8 mouse cellular contexts compared by ENCODE assay signal in the genomic region with DNA sequence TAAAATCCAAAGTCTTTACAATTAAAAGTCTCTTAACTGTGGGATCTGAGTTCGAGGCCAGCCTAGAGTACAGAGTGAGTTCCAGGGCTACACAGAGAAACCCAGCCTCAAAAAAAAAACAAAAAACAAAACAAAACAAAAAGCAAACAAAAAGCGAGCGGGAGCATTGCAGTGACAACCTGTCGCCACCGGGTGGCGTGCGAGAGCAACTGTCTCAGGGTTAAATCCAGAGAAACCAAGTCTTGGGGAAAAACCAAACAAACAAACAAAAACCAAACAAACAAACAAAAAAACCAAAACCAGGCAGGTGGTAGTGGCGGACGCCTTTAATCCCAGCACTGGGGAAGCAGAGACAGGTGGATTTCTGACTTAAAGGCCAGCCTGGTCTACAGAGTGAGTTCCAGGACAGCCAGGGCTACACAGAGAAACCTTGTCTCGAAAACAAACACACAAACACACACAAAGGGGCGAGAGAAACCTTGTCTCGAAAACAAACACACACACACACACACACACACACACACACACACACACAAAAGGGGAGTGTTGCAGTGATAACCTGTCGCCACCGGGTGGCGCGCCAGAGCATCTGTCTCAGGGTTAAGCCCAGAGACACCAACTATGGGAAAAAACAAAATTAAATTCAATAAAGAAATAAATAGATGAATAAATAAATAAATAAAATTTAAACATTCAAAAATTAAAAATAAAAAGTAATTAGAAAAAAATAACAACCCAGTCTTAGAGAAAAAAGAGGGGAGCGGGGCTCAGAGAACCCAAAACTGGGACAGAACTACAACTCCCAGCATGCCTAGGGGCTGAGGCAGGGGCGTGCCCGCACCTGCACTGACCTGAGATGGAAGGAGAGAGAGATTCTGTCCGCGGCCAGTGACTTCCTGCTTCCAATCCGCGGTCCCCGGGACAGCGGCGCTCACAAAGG.
DNase-seq lines count a peak whose midpoint lies in the region; ATAC-seq and TF ChIP-seq lines count a peak whose summit lies in the region.

No protein-coding gene starts in this region.

- peak; percentile 91 for ATAC-seq in intestine, embryonic 14.5 days (replicated peaks; ENCODE audit: low FRiP score, low TSS enrichment, low read depth)
- ATAC-seq in limb, embryonic 14.5 days (ENCODE audit: low FRiP score, low read depth), result peak; percentile 87
- peak; percentile 61 for ATAC-seq in monocyte, adult 5-6 weeks (replicated peaks; ENCODE audit: insufficient number of reproducible peaks, low FRiP score, low TSS enrichment, poor library complexity, severe bottlenecking)

- peak overlapping the region; percentile 34 for H3K4me2 ChIP-seq in intestine, embryonic 14.5 days (ENCODE audit: low read length)
- peak overlapping the region; percentile 42 for H3K4me2 ChIP-seq in limb, embryonic 14.5 days (replicated peaks; ENCODE audit: low read depth, low read length, severe bottlenecking)

- H3K9me3 ChIP-seq in intestine, embryonic 14.5 days (ENCODE audit: control insufficient read depth, low read length), result no peaks in the 10 kb centered on the region
- no peaks in the 10 kb centered on the region for H3K9me3 ChIP-seq in limb, embryonic 14.5 days (ENCODE audit: control insufficient read depth, low read length)

- H3K4me1 ChIP-seq in kidney, adult 2 months (ENCODE audit: control insufficient read depth, insufficient read depth, low read length), result no peaks in the 10 kb centered on the region
- no peaks in the 10 kb centered on the region for H3K4me1 ChIP-seq in intestine, embryonic 14.5 days (replicated peaks; ENCODE audit: control insufficient read depth, insufficient read depth, low read length)
- H3K4me1 ChIP-seq in limb, embryonic 14.5 days (ENCODE audit: control insufficient read depth, insufficient read depth, low read length), result no peaks in the 10 kb centered on the region

- H3K4me3 ChIP-seq in kidney, adult 2 months (ENCODE audit: insufficient read depth, low read depth, low read length), result peak overlapping the region; percentile 97
- peak overlapping the region; percentile 73 for H3K4me3 ChIP-seq in gastrocnemius, adult 2 months
- H3K4me3 ChIP-seq in intestine, embryonic 14.5 days (ENCODE audit: low read depth, low read length), result peak overlapping the region; percentile 75
- peak overlapping the region; percentile 62 for H3K4me3 ChIP-seq in limb, embryonic 14.5 days (replicated peaks; ENCODE audit: low read length)

- no peak for TF ChIP-seq POLR2A in kidney, adult 2 months (IDR thresholded peaks at IDR 0.05; ENCODE audit: low read depth, low read length)
- no peak for TF ChIP-seq POLR2A in limb, embryonic 14.5 days (IDR thresholded peaks at IDR 0.05; ENCODE audit: borderline replicate concordance, extremely low read depth, insufficient read depth, insufficient read length)

- peak overlapping the region; percentile 85 for H3K27ac ChIP-seq in kidney, adult 2 months (ENCODE audit: insufficient read depth, low read depth, low read length)
- H3K27ac ChIP-seq in gastrocnemius, adult 2 months, result peak overlapping the region; percentile 90
- H3K27ac ChIP-seq in intestine, embryonic 14.5 days (ENCODE audit: low read depth), result 0 out of 2 replicates have a peak overlapping the region, but pooled peaks have one; percentile 40
- 0 out of 2 replicates have a peak overlapping the region, but pooled peaks have one; percentile 53 for H3K27ac ChIP-seq in limb, embryonic 14.5 days (replicated peaks; ENCODE audit: low read depth, low read length)

- no peaks in the 10 kb centered on the region for H3K36me3 ChIP-seq in kidney, adult 2 months (ENCODE audit: control insufficient read depth, insufficient read depth, low read length)
- no peaks in the 10 kb centered on the region for H3K36me3 ChIP-seq in intestine, embryonic 14.5 days (ENCODE audit: control insufficient read depth, insufficient read depth, low read length)
- H3K36me3 ChIP-seq in limb, embryonic 14.5 days (ENCODE audit: control insufficient read depth, insufficient read depth, low read length), result no peaks in the 10 kb centered on the region

- WGBS in kidney, adult 2 months, result 16% methylated on average over 26 of the region's 26 CpGs
- WGBS in intestine, embryonic 14.5 days, result 16% methylated on average over 26 of the region's 26 CpGs
- 17% methylated on average over 26 of the region's 26 CpGs for WGBS in limb, embryonic 14.5 days

- peak; percentile 66 for TF ChIP-seq CTCF in kidney, adult 2 months (conservative IDR thresholded peaks at IDR 0.05; ENCODE audit: insufficient read depth, insufficient read length, low read depth, low read length)
- peak; percentile 62 for TF ChIP-seq CTCF in gastrocnemius, adult 2 months (IDR thresholded peaks at IDR 0.05)

- H3K27me3 ChIP-seq in kidney, adult 2 months (replicated peaks; ENCODE audit: control insufficient read depth, insufficient read depth, low read length), result no peaks in the 10 kb centered on the region
- no peaks in the 10 kb centered on the region for H3K27me3 ChIP-seq in intestine, embryonic 14.5 days (replicated peaks; ENCODE audit: control insufficient read depth, insufficient read depth, low read length)
- H3K27me3 ChIP-seq in limb, embryonic 14.5 days (ENCODE audit: control insufficient read depth, insufficient read depth, low read length), result no peaks in the 10 kb centered on the region

- intact Hi-C loops in gastrocnemius, adult 2 months (cut with DNase I), result loop anchor here (5.0 to 10.0 kb wide), 2 partner anchors 305 to 1182 kb away; no protein-coding TSS in a partner anchor

- DNase-seq in kidney, adult 2 months, result peak; percentile 31
- DNase-seq in kidney, adult 11 months, result no peak
- DNase-seq in cerebellum, postnatal 36 days, result peak; percentile 66 to 73
- DNase-seq in gastrocnemius, adult 2 months, result peak; percentile 71
- DNase-seq in intestine, embryonic 14.5 days (ENCODE audit: low spot score), result peak; percentile 73
- peak; percentile 88 for DNase-seq in limb, embryonic 14.5 days (ENCODE audit: low spot score)
- peak; percentile 17 to 27 for DNase-seq in spleen, postnatal 14 days (ENCODE audit: low spot score in 2 of 2)

- peak overlapping the region; percentile 42; the same call in 1 of the 2 replicates for H3K9ac ChIP-seq in intestine, embryonic 14.5 days (ENCODE audit: low read length)
- peak overlapping the region; percentile 40; the same call in 1 of the 2 replicates for H3K9ac ChIP-seq in limb, embryonic 14.5 days (ENCODE audit: low read depth, low read length, severe bottlenecking)

Comparison
In these comparisons a context has a peak if more than half of its experiments do, and no peak if none do; other contexts are left out.
1. H3K27ac ChIP-seq: peak in every context shown above with its lines; median percentile 90 in gastrocnemius, adult 2 months; 85 in kidney, adult 2 months; 53 in limb, embryonic 14.5 days; 40 in intestine, embryonic 14.5 days.